Mouse (Mus musculus): ENCODE measurements around the gene Babam1. TPM values are rescaled to one million over a fixed set of nuclear protein-coding genes. Genes with fewer than 3 reads are reported as not detected.

The Babam1 gene
- 62.9 and 66.6 TPM in 2 replicates for polyA plus RNA-seq (2015; fragmentation: Nextera tagmentation; extraction: Ambion mirVana)

GRCm38 (mm10) chr8:71396639-71397305 lies at the start of gene Babam1:
Gene Babam1, plus strand, starts transcription at chr8:71396861.

GRCm38 (mm10) chr8:71366771-71367528 lies 29.7 kb upstream of the Babam1 start, which contains the start of gene Use1:
Gene Use1, plus strand, starts transcription at chr8:71366848.

DNA sequence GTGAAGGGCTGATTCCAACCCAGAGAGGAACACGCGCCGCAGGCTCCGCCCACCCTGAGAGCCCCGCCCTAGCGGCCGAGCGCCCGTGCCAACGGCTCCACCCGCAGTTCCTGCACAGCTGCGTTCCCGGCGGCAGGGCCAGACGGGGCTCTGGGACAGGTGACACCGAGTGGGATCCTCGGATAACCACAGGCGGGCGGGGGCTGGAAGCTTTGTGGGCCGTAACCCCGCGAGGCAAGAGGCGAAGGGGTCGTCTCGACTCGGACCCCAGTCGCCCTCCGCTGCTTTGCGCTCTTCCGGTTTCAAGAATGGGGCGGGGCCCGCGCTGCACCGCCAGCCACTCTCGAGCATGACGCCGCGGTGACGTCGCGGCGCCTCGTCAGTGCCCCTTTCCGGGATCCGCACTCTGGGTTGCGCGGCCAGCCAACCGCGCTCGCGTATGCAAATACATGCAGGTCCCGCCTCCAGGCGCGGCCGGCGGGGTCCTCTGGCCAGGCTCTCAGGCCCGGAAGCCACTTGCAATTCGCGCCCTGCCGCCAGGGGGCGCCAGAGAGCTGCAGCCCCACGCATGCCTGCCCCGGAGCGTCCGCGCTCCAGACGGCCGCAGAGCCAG lies 25.3 kb upstream of the Babam1 start, which contains the start of gene Ocel1:
Ocel1 (plus strand) TSS at position 63 of the 613 bp plus-strand sequence.

GRCm38 (mm10) chr8:71381421-71381970 lies 15.2 kb upstream of the Babam1 start, which contains the start of gene Nr2f6:
Gene Nr2f6, minus strand, starts transcription at chr8:71381960.

DNA sequence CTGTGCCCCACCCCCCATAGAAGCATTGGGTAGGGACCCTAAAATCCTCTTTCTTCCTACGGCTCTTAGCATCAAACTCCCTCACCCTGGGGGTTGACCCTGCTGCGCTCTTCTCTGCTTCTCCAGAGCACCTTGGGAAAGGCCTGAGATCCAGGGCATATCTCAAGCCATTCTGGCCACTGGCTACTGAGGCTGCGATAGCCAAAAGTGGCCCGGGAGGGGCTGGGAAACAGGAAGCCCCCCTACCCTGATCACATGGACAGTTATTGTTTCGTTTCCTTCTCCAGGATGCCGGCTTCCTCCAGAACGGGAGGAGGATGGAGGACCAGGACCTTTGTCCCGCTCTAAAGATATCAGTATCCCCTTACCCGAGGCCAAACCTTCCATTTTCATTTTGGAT lies 1.0 kb upstream of the Babam1 start, which contains the start of gene Ushbp1:
Ushbp1 (minus strand) TSS at position 174 of the 400 bp plus-strand sequence.

GRCm38 (mm10) chr8:71405401-71406098 lies 8.9 kb downstream of the Babam1 start, which contains the start of gene Ankle1:
Gene Ankle1, plus strand, starts transcription at chr8:71406010.

Other genes starting within 250 kb of the Babam1 start
- gene Myo9b, start 124.1 kb upstream of the Babam1 start, polyA plus RNA-seq (2015; fragmentation: Nextera tagmentation; extraction: Ambion mirVana) = 11.9 and 13.6 TPM in 2 replicates
- gene Haus8, start 123.9 kb upstream of the Babam1 start, polyA plus RNA-seq (2015; fragmentation: Nextera tagmentation; extraction: Ambion mirVana) = 21.3 and 24.6 TPM in 2 replicates
- 89.1 and 89.4 TPM in 2 replicates for gene Use1, start 30.0 kb upstream of the Babam1 start, polyA plus RNA-seq (2015; fragmentation: Nextera tagmentation; extraction: Ambion mirVana)
- gene Ocel1, start 25.6 kb upstream of the Babam1 start, polyA plus RNA-seq (2015; fragmentation: Nextera tagmentation; extraction: Ambion mirVana) = 5.5 and 5.7 TPM in 2 replicates
- gene Nr2f6, start 14.9 kb upstream of the Babam1 start, polyA plus RNA-seq (2015; fragmentation: Nextera tagmentation; extraction: Ambion mirVana) = 55.5 and 56.4 TPM in 2 replicates
- 4.6 and 5.8 TPM in 2 replicates for gene Ushbp1, start 1.1 kb upstream of the Babam1 start, polyA plus RNA-seq (2015; fragmentation: Nextera tagmentation; extraction: Ambion mirVana)
- gene Ankle1, start 9.1 kb downstream of the Babam1 start, polyA plus RNA-seq (2015; fragmentation: Nextera tagmentation; extraction: Ambion mirVana) = 4.8 and 6.5 TPM in 2 replicates
- gene Abhd8, start 66.8 kb downstream of the Babam1 start, polyA plus RNA-seq (2015; fragmentation: Nextera tagmentation; extraction: Ambion mirVana) = 24.9 and 28.3 TPM in 2 replicates
- 80.4 and 81.5 TPM in 2 replicates for gene Mrpl34, start 68.1 kb downstream of the Babam1 start, polyA plus RNA-seq (2015; fragmentation: Nextera tagmentation; extraction: Ambion mirVana)
- 74.3 and 86.1 TPM in 2 replicates for gene Dda1, start 72.3 kb downstream of the Babam1 start, polyA plus RNA-seq (2015; fragmentation: Nextera tagmentation; extraction: Ambion mirVana)
- 1.0 and 1.1 TPM in 2 replicates for gene Ano8, start 89.1 kb downstream of the Babam1 start, polyA plus RNA-seq (2015; fragmentation: Nextera tagmentation; extraction: Ambion mirVana)
- 9.3 and 9.9 TPM in 2 replicates for gene Gtpbp3, start 91.2 kb downstream of the Babam1 start, polyA plus RNA-seq (2015; fragmentation: Nextera tagmentation; extraction: Ambion mirVana)
- 12.9 and 13.2 TPM in 2 replicates for gene Plvap, start 114.9 kb downstream of the Babam1 start, polyA plus RNA-seq (2015; fragmentation: Nextera tagmentation; extraction: Ambion mirVana)
- 0.19 TPM in 1 of 2 replicates, not detected in the other for gene Ccdc194, start 128.8 kb downstream of the Babam1 start, polyA plus RNA-seq (2015; fragmentation: Nextera tagmentation; extraction: Ambion mirVana)
- gene Bst2, start 140.6 kb downstream of the Babam1 start, polyA plus RNA-seq (2015; fragmentation: Nextera tagmentation; extraction: Ambion mirVana) = 48.3 and 59.8 TPM in 2 replicates
- gene Mvb12a, start 146.1 kb downstream of the Babam1 start, polyA plus RNA-seq (2015; fragmentation: Nextera tagmentation; extraction: Ambion mirVana) = 79.7 and 86.3 TPM in 2 replicates
- gene Tmem221, start 162.0 kb downstream of the Babam1 start, polyA plus RNA-seq (2015; fragmentation: Nextera tagmentation; extraction: Ambion mirVana) = 0.57 and 0.63 TPM in 2 replicates
- not detected in 2 replicates for gene Nxnl1, start 169.7 kb downstream of the Babam1 start, polyA plus RNA-seq (2015; fragmentation: Nextera tagmentation; extraction: Ambion mirVana)
- 17.5 and 21.1 TPM in 2 replicates for gene Slc27a1, start 172.0 kb downstream of the Babam1 start, polyA plus RNA-seq (2015; fragmentation: Nextera tagmentation; extraction: Ambion mirVana)
- 222 and 225 TPM in 2 replicates for gene Pgls, start 195.3 kb downstream of the Babam1 start, polyA plus RNA-seq (2015; fragmentation: Nextera tagmentation; extraction: Ambion mirVana)
- gene Fam129c, start 200.8 kb downstream of the Babam1 start, polyA plus RNA-seq (2015; fragmentation: Nextera tagmentation; extraction: Ambion mirVana) = 0.71 and 1.7 TPM in 2 replicates
- 60.6 and 64.6 TPM in 2 replicates for gene Colgalt1, start 214.1 kb downstream of the Babam1 start, polyA plus RNA-seq (2015; fragmentation: Nextera tagmentation; extraction: Ambion mirVana)